Mouse (Mus musculus): ENCODE results near the gene Pcnx2.

GRCm38 (mm10) chr8:125776800-125777199, 121.3 kb downstream of the Pcnx2 start:
- TF ChIP-seq CTCF (IDR thresholded peaks at IDR 0.05; ENCODE audit: extremely low read depth, insufficient read length, insufficient replicate concordance, low read depth, low read length) (no peak), POLR2A (IDR thresholded peaks at IDR 0.05; ENCODE audit: low read depth, low read length) (no peak)
